Mouse (Mus musculus) heart, embryonic 12.5 days (tissue): ENCODE data around the gene Col2a1. TPM values are rescaled to one million over a fixed set of nuclear protein-coding genes. Genes with fewer than 3 reads are reported as not detected.
A peak's percentile ranks its signal among the peaks of the same experiment; 100 is the strongest.

Experiments used
- ATAC-seq: fragments of 200-750 bp; cut with Nextera tagmentation; 2 replicates; pipeline ENCODE4 v1.8.0; 2017; ENCODE audit warnings: moderate TSS enrichment, moderate library complexity; ENCODE audit not compliant: insufficient number of reproducible peaks, low FRiP score
- H3K27ac ChIP-seq: fragments of 300-500 bp; sonication (generic); 2 replicates; pipeline ENCODE4 v1.5.1; 2016; ENCODE audit warnings: mild to moderate bottlenecking, moderate library complexity; ENCODE audit not compliant: poor library complexity, severe bottlenecking
- H3K27me3 ChIP-seq: fragments of 300-500 bp; sonication (generic); replicated peaks from 2 replicates; pipeline ENCODE4 v1.6.1; 2016; ENCODE audit warnings: mild to moderate bottlenecking, moderate library complexity
- H3K36me3 ChIP-seq: fragments of 300-500 bp; sonication (generic); 2 replicates; pipeline ENCODE4 v1.6.1; 2016; ENCODE audit warnings: mild to moderate bottlenecking, moderate library complexity
- H3K4me1 ChIP-seq: fragments of 300-500 bp; sonication (generic); replicated peaks from 2 replicates; pipeline ENCODE4 v1.6.1; 2016; ENCODE audit warnings: mild to moderate bottlenecking
- H3K4me2 ChIP-seq: fragments of 300-500 bp; sonication (generic); 2 replicates; pipeline ENCODE4 v1.6.1; 2016; ENCODE audit warnings: mild to moderate bottlenecking, moderate library complexity
- H3K4me3 ChIP-seq: fragments of 300-500 bp; sonication (generic); 2 replicates; pipeline ENCODE4 v1.5.1; 2016; ENCODE audit warnings: mild to moderate bottlenecking
- H3K9ac ChIP-seq: fragments of 300-500 bp; sonication (generic); 2 replicates; pipeline ENCODE4 v1.6.1; 2016; ENCODE audit warnings: mild to moderate bottlenecking, moderate library complexity
- H3K9me3 ChIP-seq: fragments of 300-500 bp; sonication (generic); replicated peaks from 2 replicates; pipeline ENCODE4 v1.6.1; 2016; ENCODE audit warnings: mild to moderate bottlenecking, moderate library complexity
- WGBS: fragments of 180-500 bp; shearing (Covaris S2); methylation state at CpG from one replicate; pipeline ENCODE4 v1.1.7; 2016; 5-methylcytosine and 5-hydroxymethylcytosine counted together
- polyA plus RNA-seq: library from polyadenylated mRNA; unstranded; fragments of >200 nt; fragmentation: Nextera tagmentation; extraction: Ambion mirVana; gene quantifications from 2 replicates; pipeline ENCODE4 v1.2.1, GENCODE M21; 2016

The Col2a1 gene
- polyA plus RNA-seq, 1 experiment from 2014 or later, result 78.9 TPM

GRCm38 (mm10) chr15:97989544-97989943 lies 15.0 kb downstream of the Col2a1 start:
- no peaks in the 10 kb centered on the region for H3K27me3 ChIP-seq
- ATAC-seq, result no peak
- H3K27ac ChIP-seq, result no peak overlapping the region
- 70% methylated on average over 1 of the region's 1 CpGs for WGBS
- no peak overlapping the region for H3K9ac ChIP-seq
- peaks cover 32% of the 10 kb centered on the region for H3K36me3 ChIP-seq
- H3K4me2 ChIP-seq, result no peak overlapping the region
- peaks cover 42% of the 10 kb centered on the region for H3K4me1 ChIP-seq
- no peak overlapping the region for H3K4me3 ChIP-seq
- H3K9me3 ChIP-seq, result no peaks in the 10 kb centered on the region

- WGBS, result 74% methylated on average over 6 of the region's 6 CpGs
- Histone ChIP-seq H3K9ac (no peak overlapping the region), H3K36me3 (peaks cover 84% of the 10 kb centered on the region), H3K9me3 (peaks cover 13% of the 10 kb centered on the region), H3K27ac (no peak overlapping the region), H3K4me1 (peaks cover 12% of the 10 kb centered on the region), H3K27me3 (no peaks in the 10 kb centered on the region), H3K4me3 (no peak overlapping the region), H3K4me2 (no peak overlapping the region)
- ATAC-seq, result no peak
Observed at GRCm38 (mm10) chr15:97981560-97981959, 22.9 kb downstream of the Col2a1 start.

- Histone ChIP-seq H3K4me2 (no peak overlapping the region), H3K27ac (peak overlapping the region; percentile 8), H3K36me3 (peaks cover 31% of the 10 kb centered on the region), H3K9me3 (peaks cover 3% of the 10 kb centered on the region; the same call in 1 of the 2 replicates), H3K4me3 (no peak overlapping the region), H3K4me1 (peaks cover 16% of the 10 kb centered on the region), H3K27me3 (no peaks in the 10 kb centered on the region), H3K9ac (no peak overlapping the region; the same call in 1 of the 2 replicates)
- WGBS, result 41% methylated on average over 11 of the region's 11 CpGs
- ATAC-seq, result no peak
Observed at GRCm38 (mm10) chr15:97973248-97974005, 31.1 kb downstream of the Col2a1 start.

- no peak for ATAC-seq
- WGBS, result 45% methylated on average over 6 of the region's 6 CpGs
Observed at GRCm38 (mm10) chr15:97972580-97972979, 31.9 kb downstream of the Col2a1 start.

GRCm38 (mm10) chr15:97970299-97970698 lies 34.2 kb downstream of the Col2a1 start:
- Histone ChIP-seq H3K9me3 (no peaks in the 10 kb centered on the region), H3K4me2 (no peak overlapping the region), H3K27me3 (no peaks in the 10 kb centered on the region), H3K4me3 (no peak overlapping the region), H3K4me1 (peaks cover 16% of the 10 kb centered on the region), H3K27ac (no peak overlapping the region), H3K9ac (no peak overlapping the region), H3K36me3 (0 out of 2 replicates have a peak, but pooled peaks cover 7% of the 10 kb centered on the region)
- ATAC-seq, result no peak
- 45% methylated on average over 6 of the region's 6 CpGs for WGBS

More at GRCm38 (mm10) chr15:97972580-97972979, 31.9 kb downstream of the Col2a1 start:
- Histone ChIP-seq H3K9me3 (no peaks in the 10 kb centered on the region), H3K36me3 (peaks cover 28% of the 10 kb centered on the region), H3K27ac (peak overlapping the region; percentile 58), H3K4me3 (no peak overlapping the region), H3K27me3 (no peaks in the 10 kb centered on the region), H3K4me1 (peaks cover 16% of the 10 kb centered on the region), H3K9ac (no peak overlapping the region), H3K4me2 (no peak overlapping the region)

GRCm38 (mm10) chr15:97965311-97966045 lies 39.0 kb downstream of the Col2a1 start:
- Histone ChIP-seq H3K27me3 (no peaks in the 10 kb centered on the region), H3K27ac (no peak overlapping the region), H3K36me3 (0 out of 2 replicates have a peak, but pooled peaks cover 7% of the 10 kb centered on the region), H3K4me1 (peaks cover 8% of the 10 kb centered on the region), H3K4me3 (no peak overlapping the region), H3K9ac (no peak overlapping the region; the same call in 1 of the 2 replicates), H3K4me2 (no peak overlapping the region), H3K9me3 (no peaks in the 10 kb centered on the region)
- no peak for ATAC-seq
- 55% methylated on average over 17 of the region's 17 CpGs for WGBS

- Histone ChIP-seq H3K27me3 (no peaks in the 10 kb centered on the region), H3K4me2 (peak overlapping the region; percentile 85), H3K36me3 (0 out of 2 replicates have a peak, but pooled peaks cover 6% of the 10 kb centered on the region), H3K9me3 (no peaks in the 10 kb centered on the region), H3K27ac (no peak overlapping the region), H3K4me1 (peaks cover 6% of the 10 kb centered on the region; the same call in 1 of the 2 replicates), H3K9ac (peak overlapping the region; percentile 83), H3K4me3 (peak overlapping the region; percentile 71)
- ATAC-seq, result peak; percentile 34; the same call in 1 of the 2 replicates
- 28% methylated on average over 7 of the region's 7 CpGs for WGBS
Observed at GRCm38 (mm10) chr15:97964836-97965187, 39.7 kb downstream of the Col2a1 start.

- peak within 1 kb of the TSS; percentile 85 for H3K4me2 ChIP-seq
- under 1% methylated on average over 67 of the region's 67 CpGs for WGBS
- H3K36me3 ChIP-seq, result 0 out of 2 replicates have a peak, but pooled peaks cover 5% of the 10 kb centered on the region
- peak within 1 kb of the TSS; percentile 83 for H3K9ac ChIP-seq
- H3K27ac ChIP-seq, result peak within 1 kb of the TSS; percentile 83
- no peaks in the 10 kb centered on the region for H3K27me3 ChIP-seq
- no peaks in the 10 kb centered on the region for H3K9me3 ChIP-seq
- peak within 1 kb of the TSS; percentile 71 for H3K4me3 ChIP-seq
- H3K4me1 ChIP-seq, result peaks cover 6% of the 10 kb centered on the region; the same call in 1 of the 2 replicates
- peak; percentile 93 for ATAC-seq
Observed at GRCm38 (mm10) chr15:97963989-97964835, 40.3 kb downstream of the Col2a1 start, which contains the start of gene Tmem106c. Gene Tmem106c, plus strand, starts transcription at chr15:97964200.

GRCm38 (mm10) chr15:97963329-97963988 lies 41.0 kb downstream of the Col2a1 start:
- Histone ChIP-seq H3K9me3 (no peaks in the 10 kb centered on the region), H3K27me3 (no peaks in the 10 kb centered on the region), H3K27ac (no peak overlapping the region), H3K4me1 (peaks cover 6% of the 10 kb centered on the region; the same call in 1 of the 2 replicates), H3K4me2 (peak overlapping the region; percentile 85), H3K36me3 (0 out of 2 replicates have a peak, but pooled peaks cover 5% of the 10 kb centered on the region), H3K4me3 (peak overlapping the region; percentile 71), H3K9ac (peak overlapping the region; percentile 83)
- 10% methylated on average over 13 of the region's 13 CpGs for WGBS
- no peak; the same call in 1 of the 2 replicates for ATAC-seq

GRCm38 (mm10) chr15:97956416-97956815 lies 48.1 kb downstream of the Col2a1 start:
- Histone ChIP-seq H3K4me3 (no peak overlapping the region), H3K27ac (no peak overlapping the region), H3K4me2 (no peak overlapping the region), H3K4me1 (0 out of 2 replicates have a peak, but pooled peaks cover 4% of the 10 kb centered on the region), H3K27me3 (peaks cover 24% of the 10 kb centered on the region), H3K36me3 (no peaks in the 10 kb centered on the region), H3K9ac (no peak overlapping the region), H3K9me3 (no peaks in the 10 kb centered on the region)
- no peak for ATAC-seq
- WGBS, result 66% methylated on average over 11 of the region's 11 CpGs
